Mouse (Mus musculus): ENCODE measurements at regions not wholly inside any gene's neighbourhood (a gene's known extent, or its start where the extent isn't known, plus 50 kb on each side); places are given as distances from the start of the nearest gene placed in this dataset.

- TF ChIP-seq BHLHE40 (IDR thresholded peaks at IDR 0.05; ENCODE audit: borderline replicate concordance, low read depth, low read length) (no peak), CTCF (IDR thresholded peaks at IDR 0.05 in 2 of 3, conservative IDR thresholded peaks at IDR 0.05 in 1 of 3; ENCODE audit: control insufficient read depth in 1 of 3, insufficient read depth in 1 of 3, low read depth in 2 of 3, low read length in 3 of 3, poor library complexity in 1 of 3, severe bottlenecking in 1 of 3) (no peak), POLR2A (IDR thresholded peaks at IDR 0.05; ENCODE audit: control insufficient read depth in 1 of 2, insufficient read depth in 1 of 2, low read depth in 1 of 2, low read length in 2 of 2, poor library complexity in 1 of 2) (no peak), GABPA (IDR thresholded peaks at IDR 0.05; ENCODE audit: low read depth, low read length) (no peak), CHD2 (IDR thresholded peaks at IDR 0.05; ENCODE audit: low read length) (no peak), EP300 (IDR thresholded peaks at IDR 0.05; ENCODE audit: low read depth in 1 of 2, low read length in 2 of 2) (no peak)
Observed at GRCm38 (mm10) chr5:43392908-43393545, 122.3 kb upstream of the C1qtnf7 start.

Data from MEL (cell line).